Mouse (Mus musculus): ENCODE results near the gene Psme3.
"Not testable (repeated sequence)": the region's sequence is repeated elsewhere in the genome, so short reads cannot be mapped to it uniquely, and the experiment has no call there.

Gene Psme3

GRCm38 (mm10) chr11:101311083-101311482, 4.9 kb upstream of the Psme3 start:
- ATAC-seq (ENCODE audit: insufficient number of reproducible peaks, low FRiP score, low TSS enrichment): no peak

DNA sequence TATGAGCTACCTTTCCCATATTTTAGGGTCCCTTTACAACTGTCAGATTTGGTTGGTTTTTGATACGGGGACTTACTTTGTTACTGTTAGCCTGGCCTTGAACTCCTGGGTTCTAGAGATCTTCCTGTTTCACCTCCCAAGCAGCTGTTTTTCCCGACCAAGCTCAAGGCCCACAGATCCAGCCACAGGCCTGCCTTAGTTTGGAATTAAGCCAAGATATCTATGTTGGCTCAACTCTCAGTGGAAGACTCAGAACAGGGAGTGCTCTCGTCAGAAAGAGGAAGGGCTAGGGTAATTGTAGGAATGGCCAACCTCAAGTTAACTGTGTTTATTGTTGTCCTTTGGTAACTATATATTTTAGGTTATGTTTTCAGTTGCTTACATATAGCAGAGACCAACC, 3.9 kb upstream of the Psme3 start:
- no peak for ATAC-seq (ENCODE audit: insufficient number of reproducible peaks, low FRiP score, low TSS enrichment)

DNA sequence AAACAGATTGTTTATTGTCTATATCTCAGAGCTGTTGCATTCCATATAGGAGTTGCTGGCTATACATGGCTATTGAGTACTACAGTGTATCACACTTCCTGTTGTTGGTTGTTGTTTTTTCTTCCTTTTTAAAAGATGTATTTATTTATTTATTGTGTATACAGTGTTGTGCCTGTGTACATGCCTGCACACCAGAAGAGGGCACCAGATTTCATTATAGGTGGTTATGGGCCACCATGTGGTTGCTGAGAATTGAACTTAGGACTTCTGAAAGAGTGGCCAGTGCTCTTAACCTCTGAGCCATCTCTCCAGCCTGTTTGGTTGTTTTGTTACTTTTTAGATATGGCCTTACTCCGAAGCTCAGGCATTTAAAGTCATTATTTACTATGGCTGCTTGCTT, 1.4 kb upstream of the Psme3 start:
- ATAC-seq (ENCODE audit: insufficient number of reproducible peaks, low FRiP score, low TSS enrichment): no peak

DNA sequence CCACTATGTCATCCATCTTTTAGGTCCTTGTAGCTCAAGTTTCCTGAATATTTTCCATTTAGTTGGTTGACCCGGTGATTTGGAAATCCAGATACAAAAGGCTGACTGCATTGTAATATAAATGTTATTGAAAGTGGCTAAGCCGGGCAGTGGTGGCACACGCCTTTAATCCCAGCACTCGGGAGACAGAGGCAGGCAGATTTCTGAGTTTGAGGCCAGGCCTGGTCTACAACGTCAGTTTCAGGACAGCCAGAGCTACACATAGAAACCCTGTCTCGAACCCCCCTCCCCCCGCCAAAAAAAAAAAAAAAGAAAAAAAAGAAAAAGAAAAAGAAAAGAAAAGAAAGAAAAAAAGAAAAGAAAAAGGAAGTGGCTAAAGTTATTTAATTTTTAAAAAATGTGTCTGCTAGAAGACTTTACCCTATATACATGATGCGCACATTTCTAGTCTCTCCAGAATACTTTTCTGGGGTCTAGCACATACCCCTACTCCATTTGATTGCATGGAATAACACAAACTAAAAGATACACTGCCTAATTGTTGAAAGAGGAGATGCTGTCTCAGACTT, 847 bp upstream of the Psme3 start:
- no peak for ATAC-seq (ENCODE audit: insufficient number of reproducible peaks, low FRiP score, low TSS enrichment)

DNA sequence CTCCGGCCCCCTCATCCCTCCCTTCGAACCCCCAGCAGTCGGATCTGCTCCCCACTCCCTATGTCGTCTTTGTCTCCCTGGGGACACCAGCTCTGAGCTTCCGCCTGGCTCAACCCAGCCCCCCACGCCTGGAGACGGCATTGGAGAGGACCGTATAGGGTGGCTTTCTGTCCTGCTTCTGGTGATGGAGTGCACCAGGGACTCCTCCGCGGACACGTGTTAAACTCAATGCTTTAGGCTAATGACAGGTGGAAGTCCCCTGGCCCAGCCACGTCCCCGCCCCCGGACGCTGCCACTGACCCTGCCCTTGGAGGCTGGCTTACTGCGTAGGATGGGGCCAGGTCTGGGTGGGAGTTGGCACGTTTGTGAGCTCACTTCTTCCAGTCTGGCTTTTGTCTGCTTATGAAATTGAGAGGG, 496 bp downstream of the Psme3 start:
- ATAC-seq (ENCODE audit: insufficient number of reproducible peaks, low FRiP score, low TSS enrichment): no peak; the same call in 1 of the 2 replicates

DNA sequence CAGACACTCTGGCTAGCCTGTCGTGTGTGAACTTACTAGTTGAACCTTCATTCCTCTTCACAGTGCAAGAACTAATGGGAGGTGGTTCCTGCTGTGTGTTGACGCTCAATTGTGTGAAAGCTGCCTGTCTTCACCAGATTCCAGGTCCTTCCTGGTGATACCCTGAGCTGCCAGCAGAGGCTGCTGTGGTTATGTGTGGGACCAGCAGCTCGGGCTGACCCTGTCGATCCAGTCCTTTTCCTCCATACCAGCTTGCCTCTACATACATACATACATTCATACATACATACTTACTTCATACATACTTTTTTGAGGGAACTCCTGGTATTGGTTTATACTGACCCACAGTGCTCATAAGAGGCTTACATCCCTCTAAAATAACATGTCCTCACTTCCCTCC, 7.6 kb downstream of the Psme3 start:
- ATAC-seq (ENCODE audit: insufficient number of reproducible peaks, low FRiP score, low TSS enrichment): no peak

DNA sequence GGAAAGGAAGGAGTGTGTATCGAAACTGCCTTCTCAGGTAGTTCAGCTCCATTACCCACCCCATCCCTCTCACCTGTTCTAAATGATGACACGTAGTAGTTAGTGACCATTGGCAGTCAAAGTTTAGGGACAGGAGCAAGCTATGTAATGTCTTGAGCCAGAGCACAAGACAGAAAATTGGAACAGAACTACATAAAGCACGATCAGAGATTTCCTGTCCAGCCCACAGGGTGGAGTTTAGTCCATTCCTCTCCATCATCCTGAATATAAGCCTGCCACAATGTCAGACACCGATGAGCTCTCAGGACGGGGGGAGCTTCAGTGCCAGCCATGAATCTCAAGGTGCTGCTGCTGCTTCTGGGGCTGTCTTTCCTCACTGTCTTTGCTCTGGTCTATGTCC, 8.8 kb downstream of the Psme3 start, which contains the start of gene Aoc2:
Gene Aoc2 (plus strand): TSS at position 301 of the 400 bp plus-strand sequence.
- ATAC-seq (ENCODE audit: insufficient number of reproducible peaks, low FRiP score, low TSS enrichment): no peak

DNA sequence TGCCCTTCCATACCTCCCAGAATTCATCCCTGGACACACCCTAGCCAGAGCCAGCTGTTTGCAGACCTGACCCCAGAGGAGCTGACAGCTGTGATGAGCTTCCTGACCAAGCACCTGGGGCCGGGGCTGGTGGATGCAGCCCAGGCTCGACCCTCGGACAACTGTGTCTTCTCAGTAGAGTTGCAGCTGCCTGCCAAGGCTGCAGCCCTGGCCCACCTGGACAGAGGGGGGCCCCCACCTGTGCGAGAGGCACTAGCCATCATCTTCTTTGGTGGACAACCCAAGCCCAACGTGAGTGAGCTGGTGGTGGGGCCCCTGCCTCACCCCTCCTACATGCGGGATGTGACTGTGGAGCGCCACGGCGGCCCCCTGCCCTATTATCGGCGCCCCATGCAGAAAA, 9.2 kb downstream of the Psme3 start:
- not testable (repeated sequence) for ATAC-seq (ENCODE audit: insufficient number of reproducible peaks, low FRiP score, low TSS enrichment)

DNA sequence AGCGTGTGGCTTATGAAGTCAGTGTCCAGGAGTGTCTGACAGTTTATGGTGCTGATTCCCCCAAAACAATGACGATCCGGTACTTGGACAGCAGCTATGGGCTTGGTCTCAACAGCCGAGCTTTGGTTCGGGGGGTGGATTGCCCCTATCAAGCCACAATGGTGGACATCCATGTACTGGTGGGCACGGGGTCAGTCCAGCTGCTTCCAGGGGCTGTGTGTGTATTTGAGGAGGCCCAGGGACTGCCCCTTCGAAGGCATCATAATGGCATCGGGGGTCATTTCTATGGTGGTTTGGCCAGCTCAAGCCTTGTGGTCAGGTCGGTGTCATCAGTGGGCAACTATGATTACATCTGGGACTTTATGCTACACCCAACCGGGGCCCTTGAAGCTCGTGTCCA, 10.1 kb downstream of the Psme3 start:
- no peak for ATAC-seq (ENCODE audit: insufficient number of reproducible peaks, low FRiP score, low TSS enrichment)

DNA sequence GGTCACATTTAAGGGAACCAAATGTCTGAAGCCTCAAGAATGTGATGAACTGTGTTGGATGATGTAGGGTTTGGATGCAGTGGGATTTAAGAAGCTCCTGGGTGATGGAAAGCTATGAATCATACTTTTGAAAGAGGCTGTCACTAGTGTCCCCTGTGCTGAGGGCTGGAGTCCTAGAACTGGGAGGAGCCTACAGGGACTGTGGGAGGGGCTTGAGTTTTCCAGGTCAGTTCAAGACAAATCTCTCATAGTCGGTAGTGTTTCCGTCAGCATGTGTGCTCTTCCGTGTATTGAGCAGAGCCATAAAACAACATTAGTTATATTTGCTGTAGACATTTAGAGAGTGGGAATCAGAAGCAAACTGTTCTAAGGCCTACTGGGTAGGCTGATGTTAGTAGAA, 11.3 kb downstream of the Psme3 start:
- no peak for ATAC-seq (ENCODE audit: insufficient number of reproducible peaks, low FRiP score, low TSS enrichment)

DNA sequence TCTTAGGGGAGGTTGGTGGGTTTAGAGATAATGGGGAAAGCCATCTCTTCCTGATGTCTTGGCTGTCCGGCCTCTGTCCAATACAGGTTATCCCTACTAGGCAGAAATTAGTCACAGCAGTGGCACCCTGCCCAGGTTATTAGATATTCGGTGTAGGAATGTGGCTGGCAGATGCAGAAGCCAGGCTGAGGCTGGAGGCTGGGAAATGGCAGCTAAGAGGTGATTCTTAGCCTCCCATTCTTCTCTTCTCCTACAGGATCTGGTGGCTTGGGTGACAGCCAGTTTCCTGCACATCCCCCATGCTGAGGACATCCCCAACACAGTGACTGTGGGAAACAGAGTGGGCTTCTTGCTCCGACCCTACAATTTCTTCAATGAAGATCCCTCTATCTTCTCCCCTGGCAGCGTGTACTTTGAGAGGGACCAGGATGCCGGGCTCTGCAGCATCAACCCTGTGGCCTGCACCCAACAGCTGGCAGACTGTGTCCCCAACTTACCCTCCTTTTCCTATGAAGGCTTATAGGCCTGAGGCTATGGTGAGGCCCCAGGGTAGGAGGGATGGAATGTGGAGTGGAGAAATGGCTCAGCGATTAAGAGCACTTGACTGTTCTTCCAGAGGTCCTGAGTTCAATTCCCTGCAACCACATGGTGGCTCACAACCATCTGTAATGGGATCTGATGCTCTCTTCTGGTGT, 13.1 kb downstream of the Psme3 start:
- no peak for ATAC-seq (ENCODE audit: insufficient number of reproducible peaks, low FRiP score, low TSS enrichment)

- no peak for ATAC-seq (ENCODE audit: insufficient number of reproducible peaks, low FRiP score, low TSS enrichment)
These were observed 14.4 kb downstream of the Psme3 start, which contains the start of gene Aoc3 for GRCm38 (mm10) chr11:101330371-101330924. Aoc3 (plus strand) TSS chr11:101330605.

DNA sequence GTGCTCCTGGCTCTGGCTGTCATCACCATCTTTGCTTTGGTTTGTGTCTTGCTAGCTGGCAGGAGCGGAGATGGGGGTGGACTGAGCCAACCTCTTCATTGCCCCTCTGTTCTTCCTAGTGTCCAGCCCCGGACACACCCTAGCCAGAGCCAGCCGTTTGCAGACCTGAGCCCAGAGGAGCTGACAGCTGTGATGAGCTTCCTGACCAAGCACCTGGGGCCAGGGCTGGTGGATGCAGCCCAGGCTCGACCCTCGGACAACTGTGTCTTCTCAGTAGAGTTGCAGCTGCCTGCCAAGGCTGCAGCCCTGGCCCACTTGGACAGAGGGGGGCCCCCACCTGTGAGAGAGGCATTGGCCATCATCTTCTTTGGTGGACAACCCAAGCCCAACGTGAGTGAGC, 14.9 kb downstream of the Psme3 start:
- ATAC-seq (ENCODE audit: insufficient number of reproducible peaks, low FRiP score, low TSS enrichment): not testable (repeated sequence)

DNA sequence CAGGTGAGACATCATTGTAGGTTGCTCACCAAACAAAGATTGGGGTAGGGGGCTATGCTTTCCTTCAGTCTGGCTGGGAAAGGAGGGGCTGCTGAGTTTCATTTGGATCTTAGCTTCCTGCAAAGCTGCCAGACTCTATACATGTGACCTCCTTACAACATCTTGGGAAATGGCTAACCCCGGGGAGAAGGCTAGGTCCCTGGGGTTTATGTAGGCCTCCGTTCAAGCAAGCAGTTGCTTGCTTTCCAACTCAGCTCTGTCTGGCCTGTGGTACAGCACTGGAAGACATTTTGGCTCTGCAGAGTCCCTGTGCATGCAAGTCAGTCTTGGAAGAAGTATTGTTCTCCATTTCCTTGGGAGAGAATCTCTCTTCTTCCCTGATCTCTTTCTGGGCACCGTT, 16.5 kb downstream of the Psme3 start:
- ATAC-seq (ENCODE audit: insufficient number of reproducible peaks, low FRiP score, low TSS enrichment): no peak

GRCm38 (mm10) chr11:101334023-101334422, 18.0 kb downstream of the Psme3 start:
- no peak for ATAC-seq (ENCODE audit: insufficient number of reproducible peaks, low FRiP score, low TSS enrichment)

GRCm38 (mm10) chr11:101334516-101334915, 18.5 kb downstream of the Psme3 start:
- no peak for ATAC-seq (ENCODE audit: insufficient number of reproducible peaks, low FRiP score, low TSS enrichment)

DNA sequence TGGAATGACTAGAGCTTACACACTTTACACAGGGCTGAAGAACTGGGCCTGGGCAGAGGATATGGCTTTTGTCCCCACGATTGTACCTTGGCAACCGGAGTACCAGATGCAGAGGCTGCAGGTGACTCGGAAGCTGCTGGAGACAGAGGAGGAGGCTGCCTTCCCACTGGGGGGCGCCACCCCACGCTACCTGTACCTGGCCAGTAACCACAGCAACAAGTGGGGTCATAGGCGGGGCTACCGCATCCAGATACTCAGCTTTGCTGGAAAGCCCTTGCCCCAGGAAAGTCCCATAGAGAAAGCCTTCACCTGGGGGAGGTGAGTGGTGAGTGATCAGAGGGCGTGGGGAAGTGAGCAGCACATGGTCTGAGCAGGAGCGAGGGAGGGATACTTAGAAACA, 19.7 kb downstream of the Psme3 start:
- no peak for ATAC-seq (ENCODE audit: insufficient number of reproducible peaks, low FRiP score, low TSS enrichment)

GRCm38 (mm10) chr11:101338123-101338760, 22.2 kb downstream of the Psme3 start:
- no peak; the same call in 1 of the 2 replicates for ATAC-seq (ENCODE audit: insufficient number of reproducible peaks, low FRiP score, low TSS enrichment)

- ATAC-seq (ENCODE audit: insufficient number of reproducible peaks, low FRiP score, low TSS enrichment): no peak
These were observed 31.2 kb downstream of the Psme3 start for GRCm38 (mm10) chr11:101347083-101347775.

- ATAC-seq (ENCODE audit: insufficient number of reproducible peaks, low FRiP score, low TSS enrichment): no peak
These were observed 32.8 kb downstream of the Psme3 start for GRCm38 (mm10) chr11:101348774-101349173.

- ATAC-seq (ENCODE audit: insufficient number of reproducible peaks, low FRiP score, low TSS enrichment): no peak
These were observed 33.2 kb downstream of the Psme3 start for GRCm38 (mm10) chr11:101349216-101349615.

Data from cerebellum, adult (tissue).